Mouse (Mus musculus) myocyte (in vitro differentiated cells): Measurements from ENCODE around the gene Sept5.

Source experiments
- CEBPB ChIP-seq: IDR thresholded peaks from 2 replicates; pipeline ENCODE4 v1.6.1; 2011; ENCODE audit warnings: mild to moderate bottlenecking, moderate library complexity; ENCODE audit not compliant: poor library complexity, insufficient read depth, severe bottlenecking
- E2F4 ChIP-seq: IDR thresholded peaks from one replicate; pipeline ENCODE4 v1.6.1; 2011; ENCODE audit warnings: mild to moderate bottlenecking, control low read depth, moderate library complexity; ENCODE audit not compliant: insufficient read depth
- MAX ChIP-seq: IDR thresholded peaks from one replicate; pipeline ENCODE4 v1.6.1; 2011; ENCODE audit warnings: low read depth, mild to moderate bottlenecking, control low read depth
- MYOD1 ChIP-seq, 3 experiments: IDR thresholded peaks; one replicate each; pipeline ENCODE4 v1.6.1; 2011; ENCODE audit warnings: control low read depth in 2 of 3, low read depth in 2 of 3, mild to moderate bottlenecking in 2 of 3, moderate library complexity in 1 of 3; ENCODE audit not compliant: insufficient read length in 2 of 3, control insufficient read depth in 1 of 3
- MYOG ChIP-seq, 3 experiments: IDR thresholded peaks; one replicate each; pipeline ENCODE4 v1.6.1; 2011; ENCODE audit warnings: control low read depth in 2 of 3, low read depth in 2 of 3, mild to moderate bottlenecking in 2 of 3; ENCODE audit not compliant: insufficient read length in 2 of 3, control insufficient read depth in 1 of 3, insufficient read depth in 1 of 3
- POLR2A ChIP-seq: IDR thresholded peaks from one replicate; pipeline ENCODE4 v1.6.1; 2011; ENCODE audit warnings: low read depth, mild to moderate bottlenecking, control low read depth, moderate library complexity; ENCODE audit not compliant: insufficient read length
- POLR2AphosphoS2 ChIP-seq: IDR thresholded peaks from one replicate; pipeline ENCODE4 v1.6.1; 2011; ENCODE audit warnings: low read depth, control low read depth; ENCODE audit not compliant: insufficient read length
- REST ChIP-seq: IDR thresholded peaks from one replicate; pipeline ENCODE4 v1.6.1; 2011; ENCODE audit warnings: mild to moderate bottlenecking, control low read depth, moderate library complexity; ENCODE audit not compliant: insufficient read depth, insufficient read length
- SRF ChIP-seq: IDR thresholded peaks from one replicate; pipeline ENCODE4 v1.6.1; 2011; ENCODE audit warnings: low read depth; ENCODE audit not compliant: control insufficient read depth, insufficient read length
- TCF12 ChIP-seq: IDR thresholded peaks from one replicate; pipeline ENCODE4 v1.6.1; 2011; ENCODE audit warnings: mild to moderate bottlenecking, control low read depth; ENCODE audit not compliant: poor library complexity, insufficient read depth, severe bottlenecking
- TCF3 ChIP-seq: IDR thresholded peaks from one replicate; pipeline ENCODE4 v1.6.1; 2011; ENCODE audit warnings: low read depth, control low read depth; ENCODE audit not compliant: insufficient read length
- USF1 ChIP-seq: IDR thresholded peaks from one replicate; pipeline ENCODE4 v1.6.1; 2011; ENCODE audit warnings: low read depth, mild to moderate bottlenecking, control low read depth, moderate library complexity

DNA sequence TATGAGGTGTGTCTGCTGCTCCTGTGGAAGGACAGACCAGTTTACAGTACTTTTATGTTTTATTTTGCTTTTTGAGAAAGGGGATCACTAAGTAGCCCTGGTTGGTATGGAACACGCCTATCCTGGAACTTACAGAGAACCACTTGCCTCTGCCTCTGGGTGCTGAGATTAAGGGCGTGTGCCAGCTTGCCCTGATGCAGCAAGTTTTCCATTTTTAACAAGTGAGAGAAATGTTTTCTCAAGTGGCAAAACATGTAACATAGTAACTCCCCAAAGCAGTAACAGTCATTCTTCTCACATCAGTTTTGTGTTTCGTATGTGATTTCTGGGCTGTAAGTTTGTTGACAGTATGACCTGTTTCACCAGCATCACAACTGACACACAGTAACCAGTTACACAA lies 43.3 kb upstream of the Sept5 start:
- TF ChIP-seq E2F4 (no peak), POLR2A (no peak), MYOD1 (IDR thresholded peaks at IDR 0.05; ENCODE audit: control insufficient read depth in 1 of 3, insufficient read length in 2 of 3, low read depth in 2 of 3) (no peak), MYOG (IDR thresholded peaks at IDR 0.05; ENCODE audit: control insufficient read depth in 1 of 3, insufficient read depth in 1 of 3, insufficient read length in 2 of 3, low read depth in 2 of 3) (no peak), REST (no peak), TCF12 (no peak), CEBPB (no peak), TCF3 (no peak), POLR2AphosphoS2 (no peak), SRF (no peak), MAX (no peak), USF1 (no peak)
